Mouse (Mus musculus) right cerebral cortex, adult 2 months (tissue): ENCODE measurements around the gene Sort1.

Experiments used
- DNase-seq, 2 experiments: peaks; one replicate each; pipeline ENCODE4 v3.0.0; 2021 to 2022; ENCODE audit warnings: low spot score in 2 of 2

The Sort1 gene

GRCm38 (mm10) chr3:108295379-108296219 lies 11.7 kb downstream of the Sort1 start:
- DNase-seq = peak in 1 of 2 experiments; percentile 57

GRCm38 (mm10) chr3:108296220-108297049 lies 12.6 kb downstream of the Sort1 start:
- peak; percentile 58 to 77 for DNase-seq

- no peak for DNase-seq
These were observed 13.2 kb downstream of the Sort1 start for GRCm38 (mm10) chr3:108297050-108297419.

GRCm38 (mm10) chr3:108297603-108298553 lies 14.0 kb downstream of the Sort1 start:
- DNase-seq = no peak

- no peak for DNase-seq
These were observed 16.7 kb downstream of the Sort1 start for GRCm38 (mm10) chr3:108300455-108301030.

- DNase-seq = no peak
These were observed 19.8 kb downstream of the Sort1 start for GRCm38 (mm10) chr3:108303683-108304082.

GRCm38 (mm10) chr3:108304747-108305146 lies 20.9 kb downstream of the Sort1 start:
- DNase-seq = no peak

- DNase-seq = no peak
These were observed 22.5 kb downstream of the Sort1 start for GRCm38 (mm10) chr3:108306387-108306786.

GRCm38 (mm10) chr3:108307485-108307884 lies 23.6 kb downstream of the Sort1 start:
- no peak for DNase-seq

GRCm38 (mm10) chr3:108310921-108311341 lies 27.0 kb downstream of the Sort1 start:
- DNase-seq = no peak

GRCm38 (mm10) chr3:108311688-108312087 lies 27.8 kb downstream of the Sort1 start:
- DNase-seq = no peak

GRCm38 (mm10) chr3:108312414-108312813 lies 28.5 kb downstream of the Sort1 start:
- no peak for DNase-seq

- DNase-seq = no peak
These were observed 29.3 kb downstream of the Sort1 start for GRCm38 (mm10) chr3:108313138-108313537.

GRCm38 (mm10) chr3:108314038-108314675 lies 30.3 kb downstream of the Sort1 start:
- DNase-seq = no peak

- DNase-seq = no peak
These were observed 34.6 kb downstream of the Sort1 start for GRCm38 (mm10) chr3:108318517-108318916.

- DNase-seq = no peak
These were observed 37.8 kb downstream of the Sort1 start for GRCm38 (mm10) chr3:108321671-108322070.

GRCm38 (mm10) chr3:108322136-108322535 lies 38.3 kb downstream of the Sort1 start:
- DNase-seq = no peak

GRCm38 (mm10) chr3:108322962-108323361 lies 39.1 kb downstream of the Sort1 start:
- no peak for DNase-seq

GRCm38 (mm10) chr3:108324837-108325236 lies 41.0 kb downstream of the Sort1 start:
- DNase-seq = no peak

GRCm38 (mm10) chr3:108325521-108325920 lies 41.6 kb downstream of the Sort1 start:
- DNase-seq = no peak

GRCm38 (mm10) chr3:108327275-108327674 lies 43.4 kb downstream of the Sort1 start:
- peak; percentile 56 to 66 for DNase-seq
